Mouse (Mus musculus): ENCODE data around the gene Trappc1. TPM values are rescaled to one million over a fixed set of nuclear protein-coding genes. Genes with fewer than 3 reads are reported as not detected.

Trappc1 gene
- polyA plus RNA-seq, 1 experiment = 96.0 TPM

GRCm38 (mm10) chr11:69372056-69372779 is 48.4 kb downstream of the Trappc1 start:
- H3K27ac ChIP-seq (ENCODE audit: insufficient read depth, low read length) = no peak overlapping the region
- H3K4me3 ChIP-seq (ENCODE audit: low read depth, low read length) = no peak overlapping the region
- no peak for TF ChIP-seq CTCF (IDR thresholded peaks at IDR 0.05; ENCODE audit: low read depth, low read length)
- peaks cover 14% of the 10 kb centered on the region for H3K27me3 ChIP-seq (ENCODE audit: control insufficient read depth, insufficient read depth, low read length, poor library complexity, severe bottlenecking)
- no peaks in the 10 kb centered on the region for H3K9me3 ChIP-seq (replicated peaks; ENCODE audit: control insufficient read depth, insufficient read depth, low read length, poor library complexity, severe bottlenecking)
- no peaks in the 10 kb centered on the region for H3K36me3 ChIP-seq (ENCODE audit: control insufficient read depth, insufficient read depth, low read length, poor library complexity, severe bottlenecking)
- H3K4me1 ChIP-seq (ENCODE audit: control insufficient read depth, insufficient read depth, low read length) = no peaks in the 10 kb centered on the region
- no peak overlapping the region for H3K9ac ChIP-seq (ENCODE audit: low read depth, poor library complexity, severe bottlenecking)

DNA sequence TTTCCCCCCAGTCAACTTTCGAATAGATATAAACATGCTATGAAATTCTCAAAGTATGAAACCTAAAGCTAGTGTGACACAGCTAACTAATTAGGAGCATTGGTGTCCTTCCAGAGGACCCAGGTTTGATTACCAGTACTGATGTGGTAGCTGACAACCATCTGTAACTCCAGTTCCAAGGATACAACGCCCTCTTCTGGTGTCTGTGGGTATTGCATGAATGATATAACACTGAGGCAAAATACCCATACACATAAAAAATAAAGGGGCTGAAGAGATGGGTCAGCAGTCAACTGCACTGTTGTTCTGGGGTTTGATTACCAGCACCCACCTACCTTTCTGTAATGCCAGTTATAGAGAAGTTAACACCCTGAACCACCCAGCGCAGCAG is 49.0 kb downstream of the Trappc1 start:
- TF ChIP-seq CTCF (IDR thresholded peaks at IDR 0.05; ENCODE audit: low read depth, low read length) = no peak
- TF ChIP-seq EP300 (IDR thresholded peaks at IDR 0.05; ENCODE audit: insufficient read depth, low read depth, low read length) = no peak
- no peak for TF ChIP-seq POLR2A (IDR thresholded peaks at IDR 0.05; ENCODE audit: insufficient read depth, low read length)
- H3K4me3 ChIP-seq (ENCODE audit: low read depth, low read length) = no peak overlapping the region

DNA sequence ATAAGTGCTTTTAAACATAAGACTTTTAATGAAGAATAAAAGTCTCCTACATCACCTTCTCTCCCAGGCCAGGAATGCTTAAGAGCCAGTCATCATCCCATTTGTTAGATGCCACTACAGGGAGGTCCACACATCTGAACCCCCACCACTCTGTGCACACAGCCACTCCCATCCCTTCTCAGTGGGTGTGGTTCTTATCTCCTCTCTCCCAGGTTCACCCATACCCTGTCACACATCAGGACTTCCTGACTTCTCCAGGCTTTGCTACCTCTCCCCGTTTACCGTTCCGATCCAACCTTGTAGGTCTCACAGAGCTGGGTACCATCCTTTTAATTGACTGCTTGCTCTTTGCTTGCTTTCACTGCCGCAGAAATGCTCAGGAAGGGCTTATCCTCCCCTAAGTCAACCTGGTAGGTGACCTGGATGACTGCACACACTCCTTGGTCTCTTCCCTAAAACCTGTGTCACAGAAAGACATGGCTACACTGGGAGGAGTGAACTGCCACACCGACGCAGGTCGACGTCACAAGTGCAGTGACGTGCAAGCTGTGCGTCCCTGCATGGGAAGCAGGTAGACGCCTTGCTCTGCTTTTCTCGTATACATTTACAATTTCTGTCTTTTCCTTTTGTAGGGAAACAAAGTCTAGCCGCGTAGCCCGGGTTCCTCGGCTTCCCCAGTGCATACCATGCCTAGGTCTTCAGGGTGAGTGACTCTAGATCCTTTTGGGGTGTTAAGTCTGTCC is 49.6 kb downstream of the Trappc1 start:
- no peak overlapping the region for H3K9ac ChIP-seq (ENCODE audit: low read depth, poor library complexity, severe bottlenecking)

More for the DNA sequence above, 49.0 kb downstream of the Trappc1 start:
- Histone ChIP-seq H3K27ac (ENCODE audit: insufficient read depth, low read length) (no peak overlapping the region), H3K9ac (ENCODE audit: low read depth, poor library complexity, severe bottlenecking) (no peak overlapping the region), H3K36me3 (ENCODE audit: control insufficient read depth, insufficient read depth, low read length, poor library complexity, severe bottlenecking) (no peaks in the 10 kb centered on the region), H3K4me1 (ENCODE audit: control insufficient read depth, insufficient read depth, low read length) (no peaks in the 10 kb centered on the region), H3K9me3 (replicated peaks; ENCODE audit: control insufficient read depth, insufficient read depth, low read length, poor library complexity, severe bottlenecking) (no peaks in the 10 kb centered on the region), H3K27me3 (ENCODE audit: control insufficient read depth, insufficient read depth, low read length, poor library complexity, severe bottlenecking) (peaks cover 11% of the 10 kb centered on the region)

More for the DNA sequence above, 49.6 kb downstream of the Trappc1 start:
- H3K27me3 ChIP-seq (ENCODE audit: control insufficient read depth, insufficient read depth, low read length, poor library complexity, severe bottlenecking) = peaks cover 8% of the 10 kb centered on the region
- H3K4me1 ChIP-seq (ENCODE audit: control insufficient read depth, insufficient read depth, low read length) = no peaks in the 10 kb centered on the region
- H3K4me3 ChIP-seq (ENCODE audit: low read depth, low read length) = peak overlapping the region; percentile 65
- no peaks in the 10 kb centered on the region for H3K36me3 ChIP-seq (ENCODE audit: control insufficient read depth, insufficient read depth, low read length, poor library complexity, severe bottlenecking)
- TF ChIP-seq POLR2A (IDR thresholded peaks at IDR 0.05; ENCODE audit: insufficient read depth, low read length) (no peak), CTCF (IDR thresholded peaks at IDR 0.05; ENCODE audit: low read depth, low read length) (no peak), EP300 (IDR thresholded peaks at IDR 0.05; ENCODE audit: insufficient read depth, low read depth, low read length) (no peak)
- H3K9me3 ChIP-seq (replicated peaks; ENCODE audit: control insufficient read depth, insufficient read depth, low read length, poor library complexity, severe bottlenecking) = no peaks in the 10 kb centered on the region
- H3K27ac ChIP-seq (ENCODE audit: insufficient read depth, low read length) = no peak overlapping the region

Other genes starting within 250 kb of the Trappc1 start
- 39.5 and 41.6 TPM in 2 replicates for gene Vamp2, start 235.5 kb upstream of the Trappc1 start, polyA plus RNA-seq (2011; ENCODE audit: insufficient read depth, insufficient read length, low read depth, missing spikeins)
- gene Per1, start 228.8 kb upstream of the Trappc1 start, polyA plus RNA-seq (2011; ENCODE audit: insufficient read depth, insufficient read length, low read depth, missing spikeins) = 25.0 and 29.3 TPM in 2 replicates
- gene Hes7, start 203.6 kb upstream of the Trappc1 start, polyA plus RNA-seq (2011; ENCODE audit: insufficient read depth, insufficient read length, low read depth, missing spikeins) = not detected in 2 replicates
- gene 9130213A22Rik, start 201.4 kb upstream of the Trappc1 start, polyA plus RNA-seq (2011; ENCODE audit: insufficient read depth, insufficient read length, low read depth, missing spikeins) = not detected in 2 replicates
- 1.7 and 2.0 TPM in 2 replicates for gene Aloxe3, start 198.1 kb upstream of the Trappc1 start, polyA plus RNA-seq (2011; ENCODE audit: insufficient read depth, insufficient read length, low read depth, missing spikeins)
- gene Alox12b, start 167.0 kb upstream of the Trappc1 start, polyA plus RNA-seq (2011; ENCODE audit: insufficient read depth, insufficient read length, low read depth, missing spikeins) = 0.27 TPM in 1 of 2 replicates, not detected in the other
- gene Alox8, start 126.1 kb upstream of the Trappc1 start, polyA plus RNA-seq (2011; ENCODE audit: insufficient read depth, insufficient read length, low read depth, missing spikeins) = not detected in 2 replicates
- gene Gucy2e, start 86.9 kb upstream of the Trappc1 start, polyA plus RNA-seq (2011; ENCODE audit: insufficient read depth, insufficient read length, low read depth, missing spikeins) = 0.11 TPM in 1 of 2 replicates, not detected in the other
- 25.9 and 27.5 TPM in 2 replicates for gene Cntrob, start 205 bp upstream of the Trappc1 start, polyA plus RNA-seq (2011; ENCODE audit: insufficient read depth, insufficient read length, low read depth, missing spikeins)
- 2.5 and 3.4 TPM in 2 replicates for gene Kcnab3, start 2.3 kb downstream of the Trappc1 start, polyA plus RNA-seq (2011; ENCODE audit: insufficient read depth, insufficient read length, low read depth, missing spikeins)
- gene Rnf227, start 16.5 kb downstream of the Trappc1 start, polyA plus RNA-seq (2011; ENCODE audit: insufficient read depth, insufficient read length, low read depth, missing spikeins) = 1.7 and 3.3 TPM in 2 replicates
- gene Chd3, start 45.4 kb downstream of the Trappc1 start, polyA plus RNA-seq (2011; ENCODE audit: insufficient read depth, insufficient read length, low read depth, missing spikeins) = 21.9 and 25.7 TPM in 2 replicates
- 77.9 and 94.0 TPM in 2 replicates for gene Naa38, start 71.5 kb downstream of the Trappc1 start, polyA plus RNA-seq (2011; ENCODE audit: insufficient read depth, insufficient read length, low read depth, missing spikeins)
- 21.1 and 21.5 TPM in 2 replicates for gene Cyb5d1, start 71.7 kb downstream of the Trappc1 start, polyA plus RNA-seq (2011; ENCODE audit: insufficient read depth, insufficient read length, low read depth, missing spikeins)
- 15.7 and 16.6 TPM in 2 replicates for gene Tmem88, start 74.3 kb downstream of the Trappc1 start, polyA plus RNA-seq (2011; ENCODE audit: insufficient read depth, insufficient read length, low read depth, missing spikeins)
- gene Kdm6b, start 89.7 kb downstream of the Trappc1 start, polyA plus RNA-seq (2011; ENCODE audit: insufficient read depth, insufficient read length, low read depth, missing spikeins) = 23.3 and 28.4 TPM in 2 replicates
- 1.2 and 2.0 TPM in 2 replicates for gene Dnah2, start 225.1 kb downstream of the Trappc1 start, polyA plus RNA-seq (2011; ENCODE audit: insufficient read depth, insufficient read length, low read depth, missing spikeins)
- gene Efnb3, start 236.2 kb downstream of the Trappc1 start, polyA plus RNA-seq (2011; ENCODE audit: insufficient read depth, insufficient read length, low read depth, missing spikeins) = 3.9 and 4.0 TPM in 2 replicates